Mouse (Mus musculus): ENCODE data around the gene Patz1.

- TF ChIP-seq POLR2A (IDR thresholded peaks at IDR 0.05; ENCODE audit: borderline replicate concordance, low read depth, low read length) (no peak), CTCF (IDR thresholded peaks at IDR 0.05; ENCODE audit: low read depth, low read length) (no peak)
Observed at GRCm38 (mm10) chr11:3243771-3244170, 44.9 kb upstream of the Patz1 start.
